Mouse (Mus musculus) embryo, embryonic 11 days (tissue): ENCODE measurements around the gene Serinc5.

Experiments used
- DNase-seq: peaks from one replicate; pipeline ENCODE4 v3.0.0-alpha.2; 2015

Gene Serinc5

DNA sequence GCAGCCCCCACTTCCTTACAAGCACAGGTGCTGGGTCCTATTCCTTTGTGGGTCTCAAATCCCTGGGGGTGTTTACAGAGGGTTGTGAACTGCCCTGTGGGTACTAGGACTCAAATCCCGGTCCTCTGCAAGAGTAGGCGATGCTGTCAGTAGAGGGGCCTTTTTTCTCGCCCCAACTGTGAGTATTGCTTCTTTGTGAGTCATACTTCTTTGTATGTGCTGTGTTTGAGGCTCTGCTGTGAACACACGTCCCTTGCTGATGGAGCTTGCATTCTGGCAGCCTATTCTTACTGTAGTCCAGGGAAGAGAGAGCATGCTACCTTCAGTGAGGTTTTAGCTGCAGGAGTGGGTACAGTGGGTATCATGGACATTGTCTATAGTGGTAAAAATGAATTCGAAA, 4.3 kb downstream of the Serinc5 start:
- DNase-seq = no peak

DNA sequence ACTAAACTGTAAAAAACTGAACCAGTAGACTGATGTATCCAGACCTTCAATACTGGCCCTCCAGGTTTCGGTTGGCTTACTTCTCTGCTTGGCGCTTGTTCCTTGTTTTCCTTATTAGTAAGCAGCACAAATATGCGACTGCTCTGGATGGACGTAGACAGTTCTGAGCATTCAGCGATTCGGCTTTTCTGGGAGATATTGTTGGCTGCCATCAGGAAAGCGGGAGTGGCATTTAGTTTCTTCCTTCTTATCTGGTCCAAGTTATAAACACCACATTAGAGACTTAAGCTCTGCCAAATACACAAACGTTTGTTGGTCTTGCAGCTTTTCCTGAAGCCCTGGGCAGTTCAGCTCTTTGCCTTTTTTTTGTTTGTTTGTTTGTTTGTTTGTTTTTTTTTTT, 5.6 kb downstream of the Serinc5 start:
- DNase-seq = no peak

DNA sequence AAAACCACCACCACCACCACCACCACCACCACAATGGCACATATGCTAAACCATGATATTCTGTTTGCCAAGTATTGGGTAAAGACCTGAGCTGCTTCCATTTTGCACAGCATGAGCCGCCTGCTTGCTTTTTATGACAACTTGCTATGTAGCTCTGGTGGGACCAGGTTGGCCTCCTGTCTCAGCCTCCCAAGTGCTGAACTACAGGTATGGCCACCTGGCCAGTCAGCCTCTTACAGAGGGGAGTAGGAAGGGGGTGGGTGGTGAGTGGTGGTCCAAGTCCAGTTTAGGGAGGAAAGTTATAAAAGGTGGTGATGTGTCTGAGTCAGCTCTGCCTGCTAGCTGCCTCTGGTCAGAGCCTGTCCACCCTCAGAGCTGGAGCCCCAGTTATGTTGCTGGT, 15.3 kb downstream of the Serinc5 start:
- DNase-seq = no peak

DNA sequence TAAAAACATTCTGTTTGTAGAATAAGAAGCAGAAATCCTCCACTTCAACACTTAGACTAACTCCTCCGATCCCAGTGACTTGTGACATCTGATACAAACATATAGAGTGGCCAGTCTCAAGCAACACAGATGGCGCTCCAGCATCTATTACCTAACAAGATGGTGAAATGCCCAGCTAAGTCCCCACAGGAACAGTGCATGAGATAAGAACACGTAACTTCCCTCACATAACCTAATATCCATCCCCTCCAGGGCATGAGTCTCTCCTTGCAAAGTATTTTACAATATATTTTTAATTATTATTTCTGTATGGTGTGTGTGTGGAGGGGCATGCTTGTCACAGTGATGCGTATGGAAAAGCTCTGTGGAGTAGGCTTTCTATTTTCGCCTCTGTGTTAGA, 15.8 kb downstream of the Serinc5 start:
- no peak for DNase-seq

DNA sequence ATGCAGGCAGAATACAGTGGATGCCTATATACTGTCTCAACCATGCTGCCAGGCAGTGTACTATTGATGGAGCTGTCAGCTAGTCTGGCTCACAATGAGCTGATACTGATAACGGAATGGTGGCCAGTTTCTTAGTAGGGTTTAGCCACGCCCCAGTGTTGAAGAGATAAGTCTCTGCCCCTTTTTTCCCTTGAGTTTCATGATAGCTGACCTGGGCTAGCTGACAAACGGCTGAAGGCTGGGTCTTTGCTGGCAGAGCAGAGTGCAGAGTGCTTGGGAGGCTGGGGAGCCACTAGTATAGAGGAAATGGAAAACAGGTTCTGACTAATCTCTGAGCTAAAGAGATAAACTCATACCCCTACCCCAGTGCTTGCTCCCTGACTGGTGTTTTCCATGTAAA, 18.6 kb downstream of the Serinc5 start:
- no peak for DNase-seq

DNA sequence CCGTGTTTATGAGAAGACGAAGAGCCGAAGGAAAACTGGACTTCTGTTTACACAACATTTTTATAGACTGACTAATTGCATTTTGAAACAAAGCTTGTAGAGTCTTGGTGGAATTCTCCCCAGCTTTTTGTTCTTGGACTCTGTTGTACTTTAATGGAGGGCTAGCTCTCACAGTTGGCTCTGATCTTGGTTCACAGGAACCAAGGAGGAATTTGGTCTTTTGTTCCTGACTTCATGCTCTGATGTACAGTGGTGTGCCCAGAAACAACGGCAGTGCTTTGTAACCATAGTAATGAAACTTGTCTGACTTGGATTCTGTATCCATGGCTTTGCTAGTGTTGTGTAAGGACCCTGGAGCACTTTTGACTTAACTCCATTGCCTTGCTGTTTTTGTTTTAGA, 20.6 kb downstream of the Serinc5 start:
- no peak for DNase-seq

DNA sequence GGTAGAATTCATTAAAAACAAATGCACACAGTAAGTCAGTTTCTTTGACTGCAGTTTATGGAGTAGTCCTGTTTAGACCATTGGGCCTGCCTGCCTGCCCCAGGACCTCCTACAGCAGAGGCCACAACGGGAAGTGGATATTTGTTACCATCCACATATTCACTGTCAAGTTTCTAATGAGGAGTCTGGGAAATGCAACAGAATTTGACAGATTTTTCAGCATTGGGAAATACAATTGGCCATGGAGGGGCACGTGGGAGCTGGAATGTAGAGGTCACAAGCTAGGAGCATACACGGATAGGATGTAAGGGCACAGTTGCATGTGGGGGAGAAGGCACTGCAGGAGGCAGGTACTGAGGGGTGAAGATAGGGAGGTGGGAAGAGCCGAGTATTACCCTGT, 21.7 kb downstream of the Serinc5 start:
- no peak for DNase-seq

DNA sequence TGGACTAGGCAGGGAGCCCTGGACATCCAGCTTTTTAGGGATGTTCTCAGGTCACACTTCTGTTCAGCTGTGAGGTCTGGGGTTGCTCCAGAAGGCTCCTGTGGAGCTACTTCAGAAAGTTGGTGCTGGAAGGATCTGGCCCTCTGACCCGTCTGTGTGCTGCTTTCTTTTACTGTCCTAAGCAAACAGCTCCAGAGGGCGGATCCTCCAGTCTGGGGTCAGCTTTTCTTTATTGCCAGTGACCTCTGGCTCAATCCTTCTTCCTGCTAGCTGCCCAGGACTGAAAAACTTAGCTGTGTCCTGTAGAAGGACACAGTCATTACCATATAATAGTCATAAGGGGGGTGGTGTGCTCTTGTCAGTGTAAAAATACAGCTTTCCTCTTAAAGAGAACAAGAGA, 24.1 kb downstream of the Serinc5 start:
- DNase-seq = peak; percentile 61

DNA sequence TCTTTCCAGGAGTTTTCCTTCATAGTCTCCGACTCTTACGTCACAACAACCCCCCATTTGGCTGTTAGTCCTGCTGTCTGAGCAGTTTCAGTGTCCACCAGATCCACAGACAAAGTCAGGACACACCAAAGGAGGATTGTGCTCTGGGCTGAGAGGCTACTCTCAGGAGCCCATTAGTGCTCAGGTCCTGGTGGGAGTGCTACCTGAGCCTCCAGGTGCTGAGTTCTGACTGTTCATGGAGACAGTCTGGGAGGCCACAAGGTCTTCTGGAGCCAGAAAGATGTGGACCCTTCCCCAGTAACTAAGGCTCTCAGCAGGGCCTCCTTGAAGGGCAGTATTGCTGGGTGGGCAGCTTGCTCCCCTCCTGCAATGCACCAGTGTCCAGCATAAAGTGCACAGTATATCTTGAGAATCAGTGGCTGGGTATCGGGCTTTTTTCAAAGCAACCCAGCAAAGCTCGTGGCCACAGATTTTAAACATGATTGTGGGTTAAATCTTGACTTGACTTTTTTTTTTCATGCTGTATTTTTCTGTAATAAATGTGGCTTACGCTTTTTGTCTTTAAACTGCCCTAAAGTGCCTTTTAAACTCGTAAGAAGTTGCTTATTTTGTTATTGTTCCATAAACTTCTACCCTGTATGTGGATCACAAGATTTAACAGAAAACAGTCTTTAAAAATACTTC, 25.5 kb downstream of the Serinc5 start:
- DNase-seq = no peak

DNA sequence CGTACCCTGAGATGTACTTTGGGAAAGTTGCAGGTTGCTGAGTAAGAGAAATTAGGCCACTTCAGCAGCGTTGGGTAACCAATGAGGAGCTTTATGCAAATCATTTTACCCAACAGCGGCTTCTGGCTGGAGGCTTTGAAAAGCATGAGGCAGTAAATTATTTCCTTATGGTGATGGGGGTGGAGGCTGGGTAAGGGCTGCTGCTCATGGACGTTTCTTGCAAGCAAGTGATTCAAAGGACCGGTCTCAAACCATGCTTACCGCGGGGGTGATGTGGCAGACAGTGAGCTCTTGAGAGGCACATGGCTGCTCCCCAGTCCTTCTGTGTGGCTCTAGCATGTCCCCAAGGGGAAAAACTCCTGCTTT, 26.0 kb downstream of the Serinc5 start:
- peak; percentile 91 for DNase-seq

DNA sequence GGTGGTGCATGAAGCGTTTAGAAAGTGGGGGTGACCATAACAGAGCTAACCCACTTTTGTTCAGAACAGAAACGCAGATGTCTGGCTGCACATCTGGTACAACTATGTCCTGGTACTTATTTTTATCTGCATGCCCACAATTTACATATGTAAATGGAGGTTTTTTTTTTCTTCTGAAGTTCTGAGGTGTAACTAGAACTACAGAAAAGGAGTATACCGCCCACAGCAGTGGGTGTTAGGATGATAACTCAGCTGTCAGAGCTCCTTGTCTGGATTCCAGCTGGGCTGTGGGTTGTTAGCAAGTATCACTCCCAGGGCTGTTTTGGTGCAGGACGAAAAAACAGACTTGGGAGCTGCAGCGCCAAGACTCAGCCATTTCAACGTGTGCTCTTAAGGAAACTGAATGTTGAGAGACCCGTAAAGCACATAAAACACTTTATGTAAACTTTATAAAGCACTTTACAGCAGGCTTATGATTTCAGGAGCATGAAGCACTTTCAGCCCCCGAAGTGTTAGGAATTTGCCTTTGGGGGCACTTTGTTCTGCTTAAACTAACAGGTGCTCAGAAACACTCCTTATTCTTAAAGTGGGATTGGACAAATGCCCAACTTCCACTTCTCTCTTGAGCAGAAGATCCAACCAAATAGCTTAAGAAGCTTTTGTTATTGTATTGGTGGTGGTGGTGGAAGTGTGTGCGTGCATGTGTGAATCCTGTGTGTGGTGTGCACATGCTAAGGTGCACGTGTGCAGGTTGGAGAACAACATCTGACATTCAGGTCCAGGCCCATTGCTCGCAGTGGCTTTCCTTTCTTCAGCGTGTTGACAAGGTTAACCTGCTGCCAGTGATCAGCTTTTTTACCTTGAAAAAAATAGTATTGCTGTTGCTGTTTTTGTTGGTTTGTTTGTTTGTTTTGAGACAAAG, 28.5 kb downstream of the Serinc5 start:
- no peak for DNase-seq

DNA sequence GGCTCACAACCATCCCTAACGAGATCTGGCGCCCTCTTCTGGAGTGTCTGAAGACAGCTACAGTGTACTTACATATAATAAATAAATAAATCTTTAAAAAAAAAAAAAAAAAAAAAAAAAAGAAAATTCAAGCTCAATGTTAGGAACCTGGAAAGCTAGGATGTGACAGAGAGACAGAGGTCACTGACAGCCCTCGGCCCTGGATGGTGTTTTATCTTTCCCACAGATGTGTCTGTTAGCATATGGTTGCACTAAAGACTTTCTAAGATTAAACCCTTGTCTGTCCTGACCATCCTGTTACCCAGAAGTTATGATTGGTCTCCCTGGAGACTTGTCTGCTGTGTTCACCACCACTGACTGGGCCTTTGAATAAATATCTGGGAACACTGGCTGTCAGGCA, 33.3 kb downstream of the Serinc5 start:
- DNase-seq = no peak

DNA sequence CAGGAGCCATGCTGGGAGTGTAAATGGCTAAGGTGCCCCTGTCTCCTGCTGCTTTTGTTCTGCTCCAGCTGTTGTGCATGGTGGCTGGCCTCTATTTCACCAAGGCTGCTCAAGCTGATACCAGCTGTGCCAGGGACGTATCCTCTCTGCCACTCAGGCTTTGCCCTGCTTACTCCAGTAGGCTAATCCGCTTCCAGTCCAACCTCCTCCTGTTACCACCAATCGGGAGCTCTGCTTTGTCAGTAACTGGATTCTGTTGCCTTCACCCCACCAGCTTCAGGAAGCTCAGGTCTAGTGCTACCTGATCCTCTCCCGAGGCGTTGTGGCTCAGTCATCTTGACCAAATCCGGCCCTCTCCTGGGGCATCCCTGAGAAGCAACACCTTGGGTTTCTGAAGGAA, 33.9 kb downstream of the Serinc5 start:
- DNase-seq = no peak

DNA sequence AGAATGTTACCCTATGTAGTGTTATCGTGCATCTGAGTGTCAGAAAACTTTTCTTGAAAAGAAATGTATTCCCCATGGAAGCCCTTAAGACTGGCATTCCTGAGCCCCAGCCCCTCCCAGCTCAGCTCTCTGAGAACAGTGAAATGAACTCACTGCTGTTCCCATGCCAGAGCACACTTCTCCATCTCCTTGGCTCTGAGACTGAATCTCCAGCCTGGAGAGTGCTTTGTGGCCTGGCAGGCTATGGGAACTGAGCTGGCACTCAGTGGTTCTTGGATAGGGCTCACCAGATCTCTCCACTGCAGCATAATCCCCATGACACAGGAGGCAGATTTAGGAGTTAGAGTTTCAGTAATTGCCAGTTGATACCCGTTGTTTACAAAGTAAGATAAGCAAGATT, 36.8 kb downstream of the Serinc5 start:
- no peak for DNase-seq

DNA sequence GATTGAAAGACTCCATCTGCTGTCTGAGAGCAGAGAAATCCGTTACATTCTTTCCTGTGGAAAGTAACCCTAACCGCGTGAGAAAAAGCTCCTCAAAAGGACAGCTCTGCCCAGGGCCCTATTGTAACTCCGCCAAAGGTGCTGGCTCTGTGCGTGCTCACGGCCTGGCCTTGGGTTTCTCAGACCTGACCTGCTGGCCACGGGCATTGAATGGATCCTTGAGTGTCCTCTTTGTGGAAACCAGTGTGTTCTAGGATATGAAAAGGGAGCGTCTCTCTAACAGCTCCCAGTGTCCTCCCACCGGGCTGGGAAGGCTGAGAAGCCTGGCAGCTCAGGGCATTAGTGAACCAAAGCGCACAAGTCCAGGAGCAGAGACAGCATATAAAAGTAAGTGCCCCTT, 38.2 kb downstream of the Serinc5 start:
- no peak for DNase-seq

DNA sequence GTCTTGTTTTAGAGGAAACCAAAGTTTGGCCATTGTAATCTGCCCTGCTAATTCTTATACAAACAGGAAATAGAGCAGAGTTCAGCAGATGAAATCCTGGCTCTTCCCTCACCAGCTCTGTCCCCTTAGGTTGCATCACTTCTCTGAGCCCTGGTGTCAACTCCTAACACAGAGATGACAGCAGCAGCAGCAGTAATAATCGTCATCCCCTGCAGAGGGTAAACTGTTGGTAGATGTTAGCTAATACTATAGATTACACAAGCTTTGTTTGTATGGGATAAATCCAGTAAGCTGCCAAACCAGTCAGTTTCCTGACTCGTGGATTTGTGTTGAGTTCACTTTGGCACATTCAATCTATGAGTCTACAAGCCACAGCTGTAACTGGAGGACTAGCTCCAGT, 40.1 kb downstream of the Serinc5 start:
- no peak for DNase-seq

DNA sequence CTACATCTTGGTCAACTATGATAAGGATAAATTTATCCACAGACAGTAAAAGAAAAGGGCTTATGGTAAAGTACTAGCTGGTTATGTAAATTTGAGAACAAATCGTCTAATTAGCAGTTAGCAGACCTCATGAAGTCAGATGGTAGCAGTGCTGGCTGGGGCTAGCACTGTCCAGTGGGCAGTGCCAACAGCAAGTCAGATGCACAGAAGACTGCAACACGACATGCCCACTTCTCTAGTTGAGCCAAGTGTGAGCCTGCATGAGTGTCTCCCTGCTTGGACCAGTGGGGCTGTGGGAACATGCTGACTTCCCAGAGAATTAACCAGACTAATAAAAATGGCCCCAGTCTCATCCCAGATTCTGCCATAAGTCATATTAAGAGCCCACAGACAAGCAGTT, 41.6 kb downstream of the Serinc5 start:
- no peak for DNase-seq

DNA sequence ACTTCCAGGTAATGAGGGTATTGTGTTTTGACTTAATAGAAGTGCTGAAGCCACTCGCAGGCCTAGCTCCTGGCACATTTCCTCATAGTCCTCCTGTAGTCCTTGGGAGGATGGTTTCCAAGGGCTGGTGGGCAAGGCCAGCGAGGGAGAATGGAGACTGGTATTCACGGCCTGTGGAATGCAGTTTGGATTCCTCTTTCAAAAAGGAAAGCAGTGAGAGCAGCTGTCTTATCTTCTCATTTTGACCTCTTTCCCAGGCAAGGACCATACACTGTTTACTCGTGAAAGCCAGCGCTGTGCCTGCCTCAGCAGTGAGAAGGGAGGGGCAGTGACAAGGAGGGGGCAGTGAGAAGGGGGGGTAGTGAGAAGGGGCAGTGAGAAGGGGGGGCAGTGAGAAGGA, 42.4 kb downstream of the Serinc5 start:
- no peak for DNase-seq

DNA sequence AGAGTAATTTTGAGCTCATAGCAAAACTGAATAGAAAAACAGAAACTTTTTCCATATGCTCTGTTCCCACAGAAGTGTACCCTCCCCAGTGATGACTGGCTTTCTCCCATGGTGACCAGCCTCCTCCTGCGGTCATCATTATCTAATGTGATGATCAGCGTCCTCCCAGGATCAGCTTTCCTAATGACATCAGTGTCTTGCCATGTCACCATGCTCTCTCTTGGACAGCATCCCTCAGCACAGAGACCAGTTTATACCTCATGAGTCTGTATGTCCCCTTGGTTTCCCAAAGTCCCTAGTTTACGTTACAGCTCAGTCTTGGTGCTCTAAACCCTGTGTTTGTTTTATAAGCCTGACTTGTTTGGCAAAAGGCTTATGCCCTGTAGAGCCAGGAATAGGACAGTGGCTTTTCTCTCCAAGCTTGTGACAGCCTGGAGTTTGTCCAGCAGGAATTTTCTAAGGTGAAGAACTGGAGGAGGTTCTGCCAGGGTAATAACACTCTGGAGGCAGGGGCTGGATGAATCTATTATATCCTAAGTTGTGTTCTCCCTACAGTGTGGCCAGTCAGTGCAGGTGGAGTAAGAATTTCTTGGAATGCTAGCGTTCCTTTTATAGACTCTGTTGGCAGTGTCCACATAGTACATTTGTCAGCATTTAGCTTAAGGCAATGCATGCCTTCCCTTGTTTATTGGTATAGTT, 46.1 kb downstream of the Serinc5 start:
- no peak for DNase-seq

DNA sequence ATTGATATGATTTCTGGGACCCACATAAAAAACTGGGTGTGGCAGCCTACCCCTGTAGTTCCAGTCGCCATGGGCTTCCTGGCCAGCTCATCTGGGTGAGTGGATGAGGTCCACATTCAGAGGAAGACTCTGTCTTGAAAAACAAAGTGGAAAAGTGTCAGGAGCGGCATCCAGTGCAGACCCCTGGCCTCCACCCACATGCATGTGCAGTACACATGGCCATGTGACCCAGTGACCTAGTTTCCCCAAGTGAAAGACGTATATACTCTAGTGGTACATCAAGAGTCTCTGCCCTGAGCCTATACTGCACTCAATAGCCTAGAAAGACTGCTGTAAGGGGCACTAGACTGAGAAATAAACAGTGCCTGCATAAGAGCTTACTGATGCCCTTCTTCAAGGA, 48.7 kb downstream of the Serinc5 start:
- DNase-seq = no peak

DNA sequence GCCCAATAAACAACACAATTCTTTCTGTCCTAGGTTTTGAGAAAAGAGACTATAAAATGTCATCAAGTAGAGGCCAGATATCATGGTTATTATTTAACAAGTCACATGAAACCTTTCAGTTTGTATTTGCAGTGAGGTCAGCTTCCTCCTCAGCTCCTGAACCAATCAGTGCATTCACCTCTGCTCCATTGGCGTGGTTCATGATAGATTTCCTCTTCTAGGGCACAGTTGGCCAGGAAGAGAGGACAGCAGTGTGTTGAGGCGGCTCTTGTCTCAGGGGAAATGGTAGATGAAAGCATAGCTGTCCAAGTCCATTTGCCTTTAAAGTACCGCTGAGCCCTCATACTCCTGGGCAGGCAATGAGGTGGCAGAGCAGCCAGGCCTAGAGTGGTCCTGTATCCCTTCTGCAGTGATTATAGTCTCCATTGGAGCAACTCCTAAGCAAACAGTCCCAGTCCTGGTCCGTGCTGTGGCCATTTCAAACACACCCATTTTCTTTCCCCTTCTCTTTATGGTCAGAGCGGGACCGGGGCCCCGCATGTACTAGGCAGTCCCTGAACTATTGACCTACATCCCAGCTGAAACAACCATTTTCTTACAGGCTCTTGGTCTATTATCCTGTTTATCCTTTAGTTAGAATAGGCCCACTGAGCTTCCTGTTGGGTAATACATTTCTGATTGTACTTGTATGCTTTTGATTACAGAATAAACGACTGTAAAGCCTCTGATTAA, 51.8 kb downstream of the Serinc5 start:
- peak; percentile 24 for DNase-seq

DNA sequence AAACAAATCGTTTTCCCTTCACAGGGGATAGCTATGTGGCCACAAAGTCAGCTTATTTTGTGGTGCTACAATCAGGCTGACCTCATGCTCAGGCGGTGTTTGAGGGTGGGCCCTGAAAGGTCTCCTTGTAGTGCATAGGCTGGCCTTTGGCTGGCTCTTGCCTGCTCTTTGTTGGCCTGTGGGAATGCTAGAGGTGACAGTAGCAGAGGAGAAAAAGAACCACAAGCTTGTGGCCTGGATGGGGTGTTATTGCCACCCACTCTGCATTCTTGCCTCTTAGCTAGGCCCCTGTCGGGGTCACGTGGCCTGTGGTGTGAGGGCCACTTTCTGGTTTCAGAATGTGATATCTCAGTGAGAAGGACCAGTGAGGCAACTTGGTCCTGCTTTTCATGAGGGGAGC, 54.1 kb downstream of the Serinc5 start:
- DNase-seq = no peak
